Mouse (Mus musculus) E14TG2a.4 (cell line): ENCODE measurements at regions not wholly inside any gene's neighbourhood (a gene's known extent, or its start where the extent isn't known, plus 50 kb on each side); places are given as distances from the start of the nearest gene placed in this dataset.

Experiments used
- CTCF ChIP-seq: conservative IDR thresholded peaks from 2 replicates; pipeline ENCODE4 v1.5.1; 2014; ENCODE audit warnings: low read length
- POU5F1 ChIP-seq: IDR thresholded peaks from 2 replicates; pipeline ENCODE4 v1.6.1; 2014; ENCODE audit warnings: low read length, borderline replicate concordance

GRCm38 (mm10) chr11:20882756-20883155 is 51.9 kb upstream of the Lgalsl start:
- no peak for TF ChIP-seq CTCF
- no peak; the same call in 1 of the 2 replicates for TF ChIP-seq POU5F1
